Mouse (Mus musculus): ENCODE measurements around the gene Ranbp6. TPM values are rescaled to one million over a fixed set of nuclear protein-coding genes. Genes with fewer than 3 reads are reported as not detected.

The Ranbp6 gene
- total RNA-seq, 2 experiments from 2014 or later = 34.7 TPM

DNA sequence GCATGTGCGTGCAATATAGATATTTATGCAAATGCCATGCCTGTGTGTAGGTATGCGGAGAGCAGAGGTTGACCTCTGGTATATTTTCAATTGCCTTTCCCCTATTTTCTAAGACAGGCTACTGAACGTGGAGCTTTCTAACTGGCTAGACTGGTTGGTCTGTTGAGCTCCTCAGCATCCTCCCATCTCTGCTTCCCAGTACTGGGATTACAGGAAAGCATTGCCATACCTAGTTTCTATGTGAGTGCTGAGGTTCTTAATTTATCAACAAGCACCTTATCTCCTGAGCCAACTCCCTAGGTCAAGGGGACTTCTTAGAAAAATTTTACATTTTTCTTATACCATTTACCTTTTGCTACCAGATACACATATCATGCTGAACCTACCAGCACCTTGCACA lies 15.4 kb downstream of the Ranbp6 start:
- no peak for TF ChIP-seq CTCF (conservative IDR thresholded peaks at IDR 0.05)
- H3K27ac ChIP-seq = no peak overlapping the region
- DNase-seq (ENCODE audit: low spot score in 2 of 2) = no peak
- H3K4me3 ChIP-seq = no peak overlapping the region

DNA sequence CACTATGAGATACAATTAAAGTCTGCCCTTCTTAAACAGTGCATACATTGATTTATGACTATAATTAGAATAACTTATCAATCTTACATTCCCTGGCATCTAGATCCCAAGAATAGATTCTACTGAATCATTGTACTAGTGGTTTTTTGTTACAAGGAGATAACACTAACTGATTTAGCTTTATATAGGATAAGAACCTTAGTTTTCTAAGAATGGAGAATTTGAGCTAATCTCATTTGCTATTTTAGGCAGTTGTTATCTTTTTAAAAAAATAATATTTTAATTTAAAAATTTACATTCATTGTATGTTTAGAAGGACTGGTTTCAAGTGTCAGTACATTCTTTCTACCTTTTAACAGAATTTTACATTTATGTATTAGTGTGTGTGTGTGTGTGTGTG lies 24.8 kb downstream of the Ranbp6 start:
- no peak for TF ChIP-seq CTCF (conservative IDR thresholded peaks at IDR 0.05)
- DNase-seq (ENCODE audit: low spot score in 2 of 2) = no peak
- Histone ChIP-seq H3K4me3 (no peak overlapping the region), H3K27ac (no peak overlapping the region)

DNA sequence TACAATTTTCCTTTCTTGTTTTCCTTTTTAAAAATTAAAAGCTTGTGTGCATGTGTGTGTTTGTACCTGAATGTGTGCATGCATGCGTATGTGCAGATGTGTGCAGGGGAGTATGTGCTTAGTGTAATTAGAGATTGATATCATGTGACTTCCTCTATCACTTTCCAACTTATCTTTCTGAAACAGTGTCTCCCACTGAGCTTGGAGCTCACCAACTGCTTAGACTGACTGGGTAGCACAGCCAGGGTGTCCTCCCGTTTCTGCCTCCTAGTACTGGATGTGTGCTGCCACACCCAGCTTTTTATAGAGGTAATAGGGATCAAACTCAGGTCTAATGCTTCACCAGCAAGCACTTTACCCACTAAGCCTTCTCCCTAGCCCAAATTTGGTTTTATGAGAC lies 29.9 kb downstream of the Ranbp6 start:
- no peak overlapping the region for H3K27ac ChIP-seq
- TF ChIP-seq CTCF (conservative IDR thresholded peaks at IDR 0.05) = no peak
- DNase-seq (ENCODE audit: low spot score in 2 of 2) = no peak
- H3K4me3 ChIP-seq = no peak overlapping the region

Other genes starting within 250 kb of the Ranbp6 start
- gene Ermp1, start 164.6 kb downstream of the Ranbp6 start, total RNA-seq (2021) = 10 to 100 TPM; 57.0 to 59.3 TPM
- under 1 TPM; 0.56 to 0.79 TPM for gene Mlana, start 115.2 kb downstream of the Ranbp6 start, total RNA-seq (2021)
- 10 to 100 TPM; 40.9 to 41.2 TPM for gene 9930021J03Rik, start 7.0 kb downstream of the Ranbp6 start, total RNA-seq (2021)
- gene Il33, start 112.1 kb upstream of the Ranbp6 start, total RNA-seq (2021) = 10 to 100 TPM; 50.9 to 55.7 TPM
- not detected for gene Trpd52l3, start 190.8 kb upstream of the Ranbp6 start, total RNA-seq (2021)
- 10 to 100 TPM; 63.5 to 69.5 TPM for gene Uhrf2, start 217.5 kb upstream of the Ranbp6 start, total RNA-seq (2021)

Data from layer of hippocampus, adult 2 months (tissue).